Mouse (Mus musculus): Measurements from ENCODE around the gene Vegfc.

DNA sequence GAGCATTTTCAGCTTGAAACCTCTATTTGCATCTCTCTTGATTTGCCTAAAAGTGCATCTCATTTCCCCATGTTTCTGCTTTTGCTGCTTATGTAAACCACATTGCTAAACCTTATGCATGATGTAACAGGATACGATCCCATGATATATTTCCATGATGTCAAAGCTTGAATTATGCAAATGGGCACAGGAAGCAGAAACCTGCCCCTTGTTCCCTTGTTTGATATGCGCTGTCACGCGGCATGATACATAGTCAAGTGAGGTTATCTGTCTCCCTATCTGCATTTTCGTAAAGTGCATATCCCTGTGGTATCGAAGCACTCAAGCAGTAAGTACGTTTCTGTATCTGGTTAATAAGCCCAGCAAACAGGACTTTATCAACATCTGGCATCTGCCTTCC is 42.7 kb downstream of the Vegfc start:
- no peak for TF ChIP-seq CTCF (IDR thresholded peaks at IDR 0.05; ENCODE audit: low read depth)
- TF ChIP-seq EP300 (IDR thresholded peaks at IDR 0.05; ENCODE audit: low read depth), result no peak
